Mouse (Mus musculus) CD4-positive, CD25-positive, alpha-beta regulatory T cell, adult 4 months (primary cell): ENCODE measurements around the gene Magi1. TPM values are rescaled to one million over a fixed set of nuclear protein-coding genes. Genes with fewer than 3 reads are reported as not detected.
"Not testable (repeated sequence)": the region's sequence is repeated elsewhere in the genome, so short reads cannot be mapped to it uniquely, and the experiment has no call there.

ENCODE experiments used
- ATAC-seq: one replicate; pipeline ENCODE4 v1.8.0; 2017
- polyA plus RNA-seq, 2 experiments: library from polyadenylated mRNA; unstranded; fragments of 100-300 nt; shearing (Covaris generic); gene quantifications; one replicate each; pipeline ENCODE4 v1.2.1; 2017

The Magi1 gene
- polyA plus RNA-seq, 2 experiments from 2014 or later, result 0.08 to 0.54 TPM

DNA sequence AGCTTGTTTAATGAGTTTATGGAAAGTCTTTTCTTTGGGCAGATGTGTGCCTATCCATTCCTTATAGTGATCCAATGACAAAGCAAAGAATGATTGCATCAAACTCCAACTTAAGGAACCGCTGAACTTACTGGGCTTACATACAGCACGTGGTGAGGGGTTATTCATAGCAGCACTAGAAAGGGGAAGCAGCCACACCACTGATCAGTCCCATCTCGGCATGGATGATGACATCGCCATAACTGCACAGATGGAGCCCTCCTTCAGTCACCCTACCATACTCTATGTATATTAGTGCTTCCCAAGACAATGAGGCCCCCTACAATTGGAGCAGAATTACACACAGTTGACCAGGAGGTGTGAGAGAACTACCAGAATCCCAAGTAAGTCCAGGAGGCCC lies 238.5 kb downstream of the Magi1 start:
- ATAC-seq, result no peak

DNA sequence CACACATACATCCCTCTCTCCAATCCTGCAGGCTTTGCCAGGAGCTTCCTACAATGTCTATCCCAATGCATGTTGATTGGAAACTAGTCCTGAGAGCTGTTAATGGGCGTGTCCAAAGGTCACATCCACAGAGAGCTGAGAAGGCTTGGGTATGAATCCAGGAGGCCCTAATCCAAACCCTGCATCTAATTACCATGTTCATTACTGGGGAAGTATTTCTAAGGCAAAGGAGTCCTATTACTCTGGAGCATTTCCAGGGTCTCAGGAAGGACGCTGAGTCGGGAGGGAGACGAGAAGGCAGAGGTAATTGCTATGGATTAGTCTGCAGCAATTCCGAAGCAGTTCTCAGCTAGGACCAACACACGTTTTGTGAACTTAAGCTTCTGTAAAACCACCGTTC lies 240.3 kb downstream of the Magi1 start:
- ATAC-seq, result no peak

DNA sequence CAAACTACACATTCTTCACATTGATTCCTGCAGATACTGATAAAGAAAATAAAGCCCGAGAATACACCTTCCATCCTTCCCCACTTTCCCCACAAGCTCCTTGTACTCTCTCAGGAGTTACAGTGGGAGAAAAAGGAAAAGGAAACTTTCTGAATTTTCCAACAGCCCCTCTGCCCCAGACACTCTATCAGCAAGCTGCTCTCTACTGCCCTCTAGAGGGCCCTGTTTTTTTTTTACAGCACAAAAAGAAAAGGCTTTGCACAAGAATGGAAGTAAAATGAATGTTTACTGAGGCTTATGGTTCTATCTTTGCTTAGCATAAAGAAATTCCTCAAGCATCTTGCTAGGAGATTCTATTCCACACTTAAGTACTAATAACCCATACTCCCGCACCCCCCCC lies 243.6 kb downstream of the Magi1 start:
- ATAC-seq, result no peak

DNA sequence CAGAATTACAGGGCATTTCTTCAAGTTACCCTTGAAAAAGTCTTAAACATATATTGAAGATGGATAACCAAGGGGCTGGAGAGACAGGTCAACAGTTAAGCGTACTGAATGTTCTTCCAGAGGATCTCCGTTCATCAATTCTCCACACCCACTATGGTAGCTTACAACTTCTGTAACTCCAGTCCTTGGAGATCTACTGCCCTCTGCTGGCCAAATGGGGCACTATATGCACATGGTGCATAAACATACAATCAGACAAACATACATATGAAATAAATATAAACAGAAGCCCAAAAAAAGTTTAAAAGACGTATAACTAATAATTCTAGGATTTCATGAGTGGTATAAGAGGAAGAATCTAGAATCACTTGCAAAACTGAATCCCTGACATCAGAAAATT lies 244.8 kb downstream of the Magi1 start:
- ATAC-seq, result no peak

DNA sequence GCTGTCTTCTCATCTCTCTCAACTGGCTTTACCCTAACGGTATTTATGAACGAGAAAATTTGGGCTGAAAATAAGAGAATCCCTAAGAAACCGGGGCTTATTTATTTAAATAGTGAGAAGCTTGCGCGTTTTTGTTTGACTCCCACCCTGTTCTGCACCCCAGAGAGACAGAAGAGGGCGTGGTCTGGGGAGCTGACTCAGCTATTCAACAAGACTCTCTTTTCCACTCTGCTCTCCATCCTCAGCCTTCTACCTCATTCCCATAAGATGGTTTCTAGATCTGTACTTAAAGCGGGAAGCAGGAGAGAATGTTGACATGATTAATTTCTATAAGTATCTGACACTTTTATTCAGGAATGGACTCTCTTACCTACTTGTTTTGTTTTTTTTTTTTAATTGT lies 247.2 kb downstream of the Magi1 start:
- no peak for ATAC-seq

DNA sequence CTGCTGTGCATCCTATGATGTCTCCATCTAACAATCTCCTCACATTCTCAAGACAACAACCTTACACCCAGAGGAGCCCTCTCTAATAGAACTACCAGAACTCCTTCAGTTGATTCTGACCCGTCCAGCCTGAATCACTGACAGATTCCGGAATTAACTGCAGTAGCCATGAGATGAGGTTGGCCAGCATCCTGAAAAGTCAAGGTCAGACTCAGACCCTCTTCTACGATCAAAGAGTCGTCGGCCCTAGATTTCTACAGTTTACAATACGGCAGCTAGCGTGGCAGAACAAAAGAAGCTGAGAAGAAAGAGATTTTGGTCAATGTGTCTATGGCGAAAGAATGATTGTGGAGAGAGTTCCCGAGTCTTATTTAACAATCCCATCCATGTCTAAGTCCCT lies 257.4 kb downstream of the Magi1 start:
- ATAC-seq, result no peak

DNA sequence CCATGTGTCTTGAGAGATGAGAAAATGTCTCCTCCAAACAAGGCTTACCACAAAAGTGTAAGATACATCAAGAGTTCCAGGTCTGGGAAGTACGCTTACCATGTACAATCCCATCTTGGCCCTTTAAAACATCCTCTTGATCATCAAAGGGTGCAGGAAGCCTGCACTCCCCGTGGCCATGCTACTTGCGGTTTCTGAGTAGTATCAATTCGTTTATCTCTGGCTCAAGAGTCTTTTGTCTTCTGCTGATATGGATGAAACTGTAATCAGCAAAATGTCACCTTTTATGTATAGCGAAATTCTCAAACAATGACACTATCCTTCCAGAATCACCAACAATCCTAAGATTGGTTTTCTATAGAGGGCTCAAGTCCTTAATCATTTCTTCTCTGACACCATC lies 261.3 kb downstream of the Magi1 start:
- no peak for ATAC-seq

DNA sequence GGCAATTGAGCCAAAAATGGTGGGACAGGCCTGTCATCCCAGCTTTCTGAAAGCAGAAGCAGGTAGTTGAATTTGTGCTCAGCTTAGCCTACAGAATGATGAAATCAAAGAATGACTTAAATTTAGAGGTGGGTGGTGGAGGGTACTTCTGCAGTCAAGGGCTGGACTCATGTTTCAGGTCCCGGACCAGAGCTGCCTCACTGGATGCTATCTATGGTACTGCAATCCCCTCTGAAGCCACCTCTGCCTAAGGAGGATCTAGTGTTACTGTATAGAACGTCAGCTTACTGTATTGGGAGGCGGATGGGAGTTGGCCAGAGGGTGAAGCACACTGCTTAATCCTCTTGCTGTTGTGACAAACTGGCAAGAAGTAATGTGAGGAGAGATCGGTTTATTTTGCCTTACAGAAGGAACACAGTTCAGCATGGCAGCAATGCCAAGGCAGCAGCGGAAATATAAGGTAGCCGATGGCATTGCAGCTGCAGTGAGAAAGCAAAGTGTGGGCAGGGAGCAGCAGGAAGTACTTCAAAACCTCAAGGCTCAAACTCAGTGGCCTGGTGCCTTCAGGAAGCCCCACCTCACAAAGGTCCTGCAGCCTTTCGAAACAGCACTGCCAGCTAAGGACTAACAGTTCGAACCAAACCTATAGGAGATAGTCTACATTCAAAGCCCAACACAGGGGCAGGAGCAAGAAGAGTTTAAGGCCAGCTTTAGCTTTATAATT lies 262.3 kb downstream of the Magi1 start:
- no peak for ATAC-seq

DNA sequence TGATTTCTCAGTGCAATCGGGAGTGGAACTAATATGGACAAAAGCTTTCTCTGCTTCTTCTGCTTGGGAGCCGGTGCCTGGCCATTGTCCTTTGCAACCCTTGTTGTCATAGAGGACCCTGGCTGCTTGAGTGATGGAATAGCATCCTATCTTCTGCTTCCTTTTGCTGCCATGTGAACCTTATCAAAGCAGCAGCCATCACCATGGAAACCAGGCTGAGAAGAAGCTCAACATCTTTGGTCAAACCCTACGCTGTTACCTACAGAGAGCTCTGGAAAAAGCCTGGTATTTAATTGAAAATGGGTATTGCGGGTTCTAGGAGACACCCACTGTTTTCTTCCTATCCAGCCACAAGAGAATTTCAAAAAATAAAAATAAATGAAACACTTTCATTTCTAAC lies 263.2 kb downstream of the Magi1 start:
- ATAC-seq, result no peak

DNA sequence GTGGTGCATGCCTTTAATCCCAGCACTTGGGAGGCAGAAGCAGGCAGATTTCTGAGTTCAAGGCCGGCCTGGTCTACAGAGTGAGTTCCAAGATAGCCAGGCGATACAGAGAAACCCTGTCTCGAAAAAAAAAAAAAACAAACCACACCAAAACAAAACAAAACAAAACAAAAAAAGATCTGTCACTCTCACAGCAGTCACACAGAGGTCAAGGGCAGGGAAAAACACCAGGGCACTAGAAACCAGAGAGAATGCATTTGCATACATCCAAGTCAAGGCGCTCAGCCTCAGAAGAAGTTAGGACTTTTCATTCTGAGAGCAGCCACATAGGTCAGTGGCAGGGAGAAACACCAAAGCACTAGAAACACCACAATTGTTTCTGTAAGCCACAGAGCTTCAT lies 263.8 kb downstream of the Magi1 start:
- no peak for ATAC-seq

DNA sequence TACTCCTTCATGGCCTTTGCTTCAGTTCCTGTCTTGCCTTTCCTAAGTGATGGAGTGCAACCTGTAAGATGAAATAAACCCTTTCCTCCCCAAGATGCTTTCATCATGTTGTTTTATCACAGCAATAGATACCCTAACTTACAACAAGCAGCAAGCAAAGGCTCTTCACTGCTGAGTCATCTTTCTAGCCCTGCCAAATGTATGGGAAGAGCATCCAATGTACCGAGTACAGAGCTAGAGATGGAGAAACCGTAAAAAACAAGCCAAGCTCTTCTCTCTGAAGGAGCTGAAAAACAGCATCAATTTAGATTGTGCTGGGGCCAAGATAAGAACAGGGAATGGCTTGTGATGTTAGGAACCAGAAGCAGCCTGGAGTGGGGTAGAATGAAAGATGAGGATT lies 270.0 kb downstream of the Magi1 start:
- no peak for ATAC-seq

DNA sequence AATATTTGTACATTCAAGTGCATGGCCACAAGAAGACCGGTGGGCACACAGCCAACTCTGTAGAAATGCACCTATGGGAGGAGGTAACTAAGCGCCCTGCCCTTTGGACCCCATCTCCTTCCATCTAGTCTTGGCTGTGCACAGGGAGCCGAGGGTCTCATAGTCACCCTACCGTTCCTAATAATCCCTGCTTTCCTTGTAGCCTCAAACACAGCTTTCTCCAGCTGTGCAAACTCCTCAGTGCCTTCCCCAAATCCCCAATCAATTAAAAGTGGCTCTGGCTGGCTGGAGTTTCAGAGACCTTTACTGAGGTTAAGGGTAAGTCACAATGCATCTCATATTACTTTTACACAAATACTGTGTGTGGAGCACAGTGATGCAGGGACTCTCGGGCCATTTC lies 271.8 kb downstream of the Magi1 start:
- no peak for ATAC-seq

DNA sequence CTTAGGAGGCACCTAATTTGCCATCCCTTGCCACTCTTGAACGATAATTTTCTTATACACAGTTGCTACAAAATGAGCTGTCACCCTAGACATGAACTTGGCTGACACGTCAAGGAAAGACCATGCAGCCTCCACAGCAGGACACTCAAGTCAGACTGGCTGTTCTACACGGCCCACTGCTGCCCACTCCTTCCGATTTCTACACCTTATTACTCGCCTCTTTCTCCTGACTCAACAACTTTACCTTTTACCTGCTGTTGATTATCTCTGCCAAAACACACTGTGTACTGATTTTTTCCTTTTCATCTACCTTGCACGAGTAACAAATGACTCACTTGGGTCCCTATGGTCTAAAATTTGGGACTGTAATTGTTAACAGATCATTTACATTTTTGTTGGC lies 272.2 kb downstream of the Magi1 start:
- no peak for ATAC-seq

DNA sequence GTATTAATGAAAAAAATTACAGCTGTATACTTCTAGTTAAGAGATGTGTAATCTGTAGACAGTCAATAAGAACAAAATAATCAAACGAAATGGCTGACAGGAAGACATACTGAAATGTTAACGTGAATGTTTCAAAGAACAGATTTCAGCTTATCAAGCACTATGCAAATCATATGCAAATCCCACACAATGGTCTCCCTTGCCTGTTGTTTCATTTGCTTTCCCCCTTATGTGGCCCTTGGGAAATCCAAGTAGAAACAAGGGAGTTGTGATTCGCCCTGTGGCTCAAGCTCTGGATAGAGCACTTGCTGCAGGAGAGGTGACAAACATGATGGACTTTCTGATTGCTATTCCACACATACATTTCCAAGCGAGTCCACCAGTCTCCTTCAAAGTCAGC lies 275.1 kb downstream of the Magi1 start:
- ATAC-seq, result no peak

DNA sequence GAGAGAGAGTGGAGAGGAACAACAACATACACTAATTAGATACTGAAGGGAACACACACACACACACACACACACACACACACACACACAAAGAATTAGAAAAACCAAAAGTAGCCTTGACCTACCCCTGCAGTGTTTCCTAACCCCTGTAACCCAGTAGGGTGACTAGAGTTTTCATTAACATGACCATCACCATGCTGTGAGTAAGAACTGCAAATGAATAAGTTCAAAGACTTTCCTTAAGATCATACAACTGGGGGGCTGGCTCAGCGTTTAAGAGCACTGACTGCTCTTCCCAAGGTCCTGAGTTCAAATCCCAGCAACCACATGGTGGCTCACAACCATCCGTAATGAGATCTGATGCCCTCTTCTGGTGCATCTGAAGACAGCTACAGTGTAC lies 280.1 kb downstream of the Magi1 start:
- not testable (repeated sequence) for ATAC-seq

DNA sequence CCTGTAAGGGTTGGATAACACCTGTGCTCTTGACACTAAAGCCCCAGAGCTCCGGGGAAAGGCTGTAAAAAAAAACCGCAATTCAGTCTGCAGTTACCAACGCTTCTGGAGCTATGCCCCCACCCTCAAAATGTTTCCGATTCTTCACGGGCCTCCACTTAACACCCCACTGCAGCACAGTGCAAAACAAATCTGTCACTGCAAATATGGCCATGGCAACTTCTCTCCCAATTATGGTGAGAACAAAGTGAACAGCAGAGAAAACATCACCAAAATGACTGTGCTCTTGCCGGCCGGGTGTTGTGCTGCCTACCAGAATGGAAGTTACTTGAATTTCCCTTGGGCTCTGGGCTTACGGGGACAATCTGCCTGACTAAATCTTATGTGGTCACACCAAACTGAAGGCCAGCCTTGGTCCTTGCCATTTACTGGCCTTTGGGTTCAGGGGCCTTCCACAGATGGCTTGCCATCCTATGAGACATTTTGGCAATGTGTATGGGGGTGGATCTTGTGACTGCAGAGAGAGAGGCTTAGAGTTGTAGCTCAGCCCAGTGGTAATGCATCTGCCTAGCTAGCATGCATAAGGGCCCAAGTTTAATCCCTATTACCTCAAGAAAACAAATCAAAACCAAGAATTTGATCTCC lies 286.8 kb downstream of the Magi1 start:
- ATAC-seq, result no peak

DNA sequence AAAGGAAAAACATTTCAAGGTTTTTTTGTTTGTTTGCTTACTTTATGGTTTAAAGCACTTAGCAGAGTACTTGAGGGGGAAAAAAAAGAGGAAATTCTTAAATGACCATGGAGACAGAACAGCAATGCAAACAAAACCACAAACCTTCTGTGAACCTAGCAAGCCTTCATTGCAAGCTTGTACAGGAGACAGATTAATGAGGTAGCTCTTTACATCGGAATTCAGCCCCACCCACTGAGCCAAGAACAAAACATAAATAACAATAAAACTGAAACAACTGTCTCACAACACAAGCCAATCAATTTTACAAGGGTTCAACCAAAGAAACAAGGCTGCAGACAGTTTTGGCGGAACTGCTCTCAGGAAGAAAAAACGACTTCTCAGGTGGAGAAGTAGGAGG lies 296.2 kb downstream of the Magi1 start:
- ATAC-seq, result no peak

DNA sequence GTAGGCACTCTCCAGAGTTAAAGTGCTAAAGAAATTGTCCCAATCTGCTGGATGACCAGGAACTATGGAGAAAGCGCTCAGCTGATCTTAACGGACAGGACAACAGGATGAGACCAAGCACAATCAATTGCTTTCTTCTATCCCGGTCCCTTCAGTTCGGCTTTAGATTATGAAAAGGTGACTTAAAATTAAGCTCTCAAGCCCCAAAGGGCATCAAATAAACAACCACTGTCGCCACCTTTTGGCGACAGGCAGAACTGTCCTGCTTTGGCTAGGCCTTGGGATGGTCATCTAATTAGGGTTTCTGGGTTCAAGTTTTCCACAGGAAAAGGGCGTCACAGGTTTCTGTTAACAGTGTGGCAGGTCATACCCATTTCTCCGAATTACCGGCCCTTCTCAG lies 298.6 kb downstream of the Magi1 start:
- no peak for ATAC-seq

DNA sequence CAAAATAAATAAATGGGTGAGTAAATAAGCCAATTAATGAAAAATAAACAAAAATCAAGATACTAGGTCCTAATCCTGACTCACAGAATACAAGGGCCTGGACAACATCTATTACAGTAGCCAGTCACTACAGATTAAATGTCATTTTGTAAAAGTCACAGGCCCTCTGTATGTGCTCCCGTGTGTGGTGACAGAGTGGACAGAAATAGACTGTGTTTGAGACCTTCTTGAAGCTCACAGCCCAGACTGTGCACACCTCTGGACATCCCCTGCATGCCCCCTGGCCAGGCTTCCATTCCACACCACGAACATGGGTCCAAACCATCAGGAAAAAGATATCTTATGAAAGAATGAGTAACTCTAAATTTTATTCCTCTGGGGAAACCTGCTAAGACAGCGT lies 300.2 kb downstream of the Magi1 start:
- ATAC-seq, result no peak

DNA sequence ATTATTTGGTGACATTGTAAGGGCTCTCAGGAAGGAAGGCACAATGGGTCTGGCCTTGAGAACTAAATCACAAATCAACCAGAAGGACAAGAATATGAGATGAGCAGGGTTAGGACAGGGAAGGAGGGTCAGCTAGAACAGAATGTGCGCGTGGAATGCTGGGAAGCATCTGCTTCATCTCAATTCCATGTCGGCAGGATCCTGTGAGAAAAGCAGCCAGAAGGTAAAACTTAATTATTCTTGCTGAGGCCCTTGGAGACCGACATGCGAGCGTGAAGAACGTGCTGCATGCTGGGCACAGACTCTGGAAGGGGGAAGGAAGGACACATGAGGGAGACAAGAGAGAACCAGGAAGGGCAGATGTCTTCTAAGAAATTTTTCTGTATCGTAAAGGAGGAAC lies 302.5 kb downstream of the Magi1 start:
- no peak for ATAC-seq

DNA sequence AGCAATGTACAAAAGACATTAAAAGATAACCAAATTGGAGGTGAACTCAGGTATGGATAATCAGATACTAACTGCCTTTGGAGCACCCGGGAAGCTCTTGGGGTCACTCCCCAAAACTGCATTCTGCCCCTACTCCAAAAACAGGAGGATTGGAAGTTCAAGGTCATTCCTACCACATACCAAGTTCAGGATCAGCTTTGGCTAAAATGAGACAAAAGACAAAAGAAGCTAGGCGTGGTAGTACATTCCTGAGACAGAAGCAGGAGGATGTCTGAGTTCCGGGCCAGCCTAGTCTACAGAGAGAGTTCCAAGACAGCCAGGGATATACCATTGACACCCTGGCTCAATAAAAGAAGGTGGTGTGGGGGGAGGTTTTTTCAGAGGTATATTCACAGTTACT lies 304.5 kb downstream of the Magi1 start:
- ATAC-seq, result no peak

DNA sequence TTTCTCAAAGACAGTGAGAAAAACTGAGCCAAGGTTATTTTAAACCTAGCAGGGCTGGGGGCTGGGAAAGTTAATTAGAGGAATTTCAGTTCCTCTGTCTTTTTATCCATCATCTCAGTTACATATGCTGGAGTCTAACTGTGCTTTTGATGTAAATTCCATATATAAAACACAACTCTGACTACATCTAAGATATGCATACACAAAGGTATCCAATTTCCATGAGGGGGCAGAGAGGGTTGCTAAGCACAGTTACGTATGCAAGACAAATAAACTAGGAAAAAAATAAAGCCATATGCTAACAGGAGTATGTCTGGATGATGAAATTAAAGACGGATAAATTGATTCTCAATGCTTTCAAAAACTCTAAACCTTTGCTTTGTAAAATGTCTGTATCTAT lies 315.0 kb downstream of the Magi1 start:
- no peak for ATAC-seq

DNA sequence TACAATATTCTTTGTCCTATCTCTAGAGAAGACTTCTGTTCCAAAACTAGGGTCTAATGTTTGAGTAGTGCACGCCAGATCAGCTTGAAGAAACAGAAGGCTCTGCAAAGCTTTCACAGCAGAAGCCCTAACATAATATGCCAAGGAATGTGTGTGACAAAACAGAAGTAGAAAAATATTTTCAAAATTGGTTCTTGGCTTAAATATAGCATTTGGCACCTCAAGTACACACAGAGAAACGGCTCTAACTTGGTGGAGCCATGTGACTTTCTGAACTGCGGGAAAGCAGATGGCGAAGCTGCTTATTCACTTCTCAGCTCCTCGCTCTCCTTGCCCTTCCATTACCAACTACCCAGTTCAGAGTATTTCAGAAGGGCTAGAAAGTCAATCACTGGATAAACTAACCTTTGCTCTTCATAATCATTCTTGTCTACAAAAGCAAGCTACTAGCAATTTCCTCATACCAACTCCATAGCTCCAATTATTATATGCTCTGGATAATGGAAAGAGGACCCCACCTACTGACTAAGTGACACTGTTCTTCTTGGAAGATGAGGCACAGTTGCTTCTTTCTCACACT lies 320.9 kb downstream of the Magi1 start:
- ATAC-seq, result no peak

DNA sequence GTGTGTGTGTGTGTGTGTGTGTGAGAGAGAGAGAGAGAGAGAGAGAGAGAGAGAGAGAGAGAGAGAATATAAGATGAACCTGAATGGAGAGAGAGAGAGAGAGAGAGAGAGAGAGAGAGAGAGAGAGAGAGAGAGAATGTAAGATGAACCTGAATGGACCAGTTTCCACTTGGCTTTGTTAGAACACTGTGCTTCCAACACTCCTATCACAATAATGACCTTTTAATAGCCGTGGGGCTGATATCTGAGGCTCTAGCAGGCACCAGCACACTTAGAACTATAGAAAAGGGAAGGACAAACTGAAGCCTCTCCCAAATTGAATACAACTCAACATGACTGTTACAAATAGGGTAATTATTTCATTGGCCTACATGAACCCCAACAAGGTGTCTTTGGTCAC lies 321.9 kb downstream of the Magi1 start:
- ATAC-seq, result no peak

DNA sequence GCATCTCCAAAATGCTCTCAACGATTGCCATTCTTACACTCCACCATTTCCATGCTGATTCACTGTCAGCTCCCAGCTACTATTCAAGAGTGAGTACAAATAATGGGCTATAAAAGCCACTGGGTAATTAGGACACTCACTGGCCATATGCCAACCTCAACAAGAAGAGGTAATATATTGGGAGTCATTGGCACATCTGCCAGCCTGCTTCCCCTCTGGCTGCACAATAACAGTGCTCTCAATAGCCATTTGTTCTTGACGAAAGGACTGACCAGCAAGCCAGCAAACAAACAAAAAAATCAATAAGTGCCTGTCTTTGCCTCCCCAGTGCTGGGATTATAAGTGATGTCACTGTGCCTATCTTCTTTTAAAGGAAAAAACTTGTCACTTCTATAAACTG lies 326.5 kb downstream of the Magi1 start:
- ATAC-seq, result no peak
